Mouse (Mus musculus) cerebellum, postnatal 25 days (tissue): ENCODE data around the gene Psma5.
A peak's percentile ranks its signal among the peaks of the same experiment; 100 is the strongest.
"Not testable (repeated sequence)": the region's sequence is repeated elsewhere in the genome, so short reads cannot be mapped to it uniquely, and the experiment has no call there.

Experiments used
- DNase-seq, 2 experiments: peaks; one replicate each; pipeline ENCODE4 v3.0.0; 2021; ENCODE audit warnings: mixed read lengths in 2 of 2

Gene Psma5

DNA sequence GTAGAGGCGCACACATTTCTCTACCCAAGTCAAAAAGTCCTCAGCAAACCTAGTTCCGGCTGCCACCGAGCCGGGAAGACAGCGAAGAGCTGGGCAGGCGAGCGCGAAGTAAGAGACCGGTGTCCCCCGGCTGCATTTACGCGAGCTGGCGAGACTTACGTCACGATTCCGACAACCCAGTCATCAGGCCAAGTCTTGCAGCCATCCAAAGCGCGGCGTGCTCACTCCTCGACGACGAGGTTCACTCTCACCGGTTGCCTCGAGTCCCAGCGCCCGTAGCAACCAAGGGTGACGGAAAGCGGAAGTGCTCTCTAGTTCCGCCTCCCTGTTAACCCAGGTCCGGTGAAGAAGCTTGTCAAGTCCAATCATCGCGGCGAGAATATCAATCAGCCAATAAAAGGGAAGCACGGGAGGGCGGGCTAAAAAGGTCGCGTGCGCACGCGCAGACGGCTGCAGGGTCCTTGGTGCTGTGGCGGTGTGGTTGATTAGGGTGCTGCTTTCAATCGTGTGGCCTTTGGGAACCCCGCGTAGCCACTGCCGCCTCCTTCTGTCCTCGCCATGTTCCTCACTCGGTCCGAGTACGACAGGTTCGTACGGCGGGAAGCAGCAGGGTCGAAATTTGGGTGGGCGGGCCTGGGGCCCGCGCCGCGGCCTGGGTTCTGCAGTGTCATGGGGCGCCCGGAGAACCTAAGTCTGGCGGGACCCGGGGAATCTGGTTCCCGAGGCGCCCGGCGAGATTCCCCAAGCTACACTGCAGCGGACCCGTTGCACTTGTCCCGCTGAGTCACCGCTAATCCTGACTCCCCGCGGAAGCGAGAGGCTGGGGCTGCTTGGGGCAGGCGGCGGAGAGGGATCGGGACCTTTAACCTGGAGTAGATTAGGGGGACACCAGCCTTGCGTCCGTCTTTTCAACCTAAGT is at the start of gene Psma5:
Gene Psma5 (plus strand): TSS at position 208 of the 919 bp plus-strand sequence.
- peak; percentile 95 to 97 for DNase-seq

DNA sequence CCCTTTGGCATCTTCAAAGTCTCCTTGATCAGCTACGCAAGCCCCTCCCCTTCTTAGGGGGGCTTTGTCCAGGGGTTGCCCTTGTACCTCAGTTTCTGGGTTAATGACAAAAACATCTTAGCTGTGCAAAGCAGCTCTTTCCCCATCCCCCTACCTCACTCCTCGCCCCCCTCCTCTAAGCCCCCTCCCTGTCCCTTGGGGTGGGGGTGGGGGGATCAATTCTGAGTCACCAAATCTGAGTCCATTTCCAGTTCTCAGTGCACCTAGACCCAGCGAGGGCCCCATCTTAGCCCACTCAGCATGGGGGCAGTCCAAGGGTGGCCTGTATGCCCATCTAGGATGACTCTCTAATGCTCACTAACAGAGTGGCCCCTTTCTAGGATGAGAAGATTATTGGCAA is 47.7 kb upstream of the Psma5 start:
- peak; percentile 9 to 33 for DNase-seq

DNA sequence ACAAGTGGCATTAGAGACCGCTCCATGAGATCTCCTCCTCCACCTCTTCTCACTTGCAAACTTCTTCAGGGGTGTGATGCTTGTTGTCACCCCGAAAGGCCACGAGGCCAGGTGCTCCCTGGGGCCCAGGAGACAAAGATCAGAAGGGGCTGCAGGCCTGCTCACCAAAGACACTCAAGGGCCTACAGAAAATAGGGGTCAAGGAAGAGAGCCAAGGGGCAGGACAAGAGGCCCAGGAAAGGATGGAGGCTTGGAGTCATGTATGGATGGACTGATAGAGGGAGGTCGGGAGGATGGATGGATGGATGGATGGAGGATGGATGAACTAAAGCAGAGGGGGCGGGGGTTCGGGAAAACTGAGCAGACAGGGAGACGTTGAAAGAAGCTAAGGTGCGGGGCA is 47.2 kb upstream of the Psma5 start:
- DNase-seq: no peak

DNA sequence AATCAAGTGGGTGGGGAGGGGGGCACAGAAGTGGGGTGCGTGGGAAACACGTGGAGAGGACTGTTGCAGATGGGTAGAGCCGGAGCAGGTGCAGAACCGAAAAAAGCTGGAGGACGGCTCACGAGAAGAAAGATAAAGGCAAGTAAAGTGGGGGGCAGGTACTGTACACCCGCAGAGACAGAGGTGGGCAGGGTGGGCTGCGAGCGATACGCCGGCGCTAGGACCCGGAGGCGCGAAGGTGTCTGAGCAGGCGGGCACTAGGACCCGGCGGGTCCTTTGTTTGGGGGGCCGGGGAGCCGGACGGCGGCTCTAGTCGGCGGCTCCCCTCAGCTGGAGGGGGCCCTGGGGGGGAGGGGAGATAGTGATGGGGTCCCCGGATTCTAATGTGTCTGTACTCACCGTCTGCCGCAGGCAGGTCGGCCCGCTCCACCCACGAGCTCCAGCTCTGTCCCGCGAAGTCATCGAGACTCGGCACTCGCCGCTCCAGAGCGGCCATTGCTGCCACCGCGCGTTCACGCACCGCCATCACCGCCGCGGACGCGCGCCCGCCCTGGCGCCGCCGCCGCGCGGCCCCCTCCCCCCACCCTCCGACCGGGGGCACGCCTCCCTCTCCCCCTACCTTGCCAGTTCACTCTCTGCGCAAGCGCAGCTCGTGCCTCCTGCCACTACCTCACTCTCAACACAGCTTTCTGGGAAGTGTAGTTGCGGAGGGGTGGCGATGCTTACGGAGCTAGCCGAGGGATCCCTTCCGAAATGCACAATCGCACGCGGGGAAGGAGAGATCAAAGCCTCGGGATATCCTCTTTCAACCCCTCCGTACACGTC is 46.6 kb upstream of the Psma5 start:
- DNase-seq: peak; percentile 96

DNA sequence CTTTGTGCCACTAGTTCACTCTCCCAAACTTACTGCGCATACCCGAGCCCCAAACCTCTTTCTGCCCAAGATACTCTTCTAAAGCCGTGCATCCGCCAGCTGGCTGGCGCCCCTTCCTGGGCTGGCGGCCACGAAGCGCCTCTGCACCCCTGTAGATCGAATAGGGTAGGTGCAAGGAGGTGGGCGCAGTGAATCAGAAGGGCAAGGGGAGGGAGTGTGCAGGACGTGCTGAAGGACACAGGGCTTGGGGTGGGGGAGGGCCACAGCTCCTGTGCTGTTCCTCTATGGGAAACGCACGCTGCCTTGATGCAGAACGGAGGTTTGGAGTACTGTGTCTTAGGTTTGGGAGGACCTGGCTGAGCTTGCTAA is 46.0 kb upstream of the Psma5 start, which contains the start of gene Atxn7l2:
Gene Atxn7l2 (minus strand): TSS at position 164 of the 369 bp plus-strand sequence.
- DNase-seq: peak in 1 of 2 experiments; percentile 83

DNA sequence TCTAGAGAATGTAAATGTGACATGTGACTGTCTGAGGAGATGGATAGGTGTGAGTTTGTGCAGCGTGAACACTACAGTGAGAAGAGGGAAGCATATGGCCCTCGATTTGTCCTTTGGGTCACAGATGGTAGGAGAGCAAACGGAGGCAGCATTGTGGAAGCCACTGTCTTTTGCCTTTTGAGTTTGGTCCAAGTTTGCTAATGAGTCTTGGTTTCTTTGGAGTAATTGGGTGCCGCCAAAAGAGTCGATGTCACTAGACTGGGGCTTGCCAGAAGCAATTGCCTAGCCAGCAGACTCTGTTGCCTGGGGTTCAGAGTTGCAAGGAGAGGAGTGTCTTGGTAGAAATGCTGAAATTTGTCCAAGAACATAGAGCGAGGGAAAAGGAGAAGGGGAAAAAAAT is 44.9 kb upstream of the Psma5 start:
- peak; percentile 35 to 54 for DNase-seq

DNA sequence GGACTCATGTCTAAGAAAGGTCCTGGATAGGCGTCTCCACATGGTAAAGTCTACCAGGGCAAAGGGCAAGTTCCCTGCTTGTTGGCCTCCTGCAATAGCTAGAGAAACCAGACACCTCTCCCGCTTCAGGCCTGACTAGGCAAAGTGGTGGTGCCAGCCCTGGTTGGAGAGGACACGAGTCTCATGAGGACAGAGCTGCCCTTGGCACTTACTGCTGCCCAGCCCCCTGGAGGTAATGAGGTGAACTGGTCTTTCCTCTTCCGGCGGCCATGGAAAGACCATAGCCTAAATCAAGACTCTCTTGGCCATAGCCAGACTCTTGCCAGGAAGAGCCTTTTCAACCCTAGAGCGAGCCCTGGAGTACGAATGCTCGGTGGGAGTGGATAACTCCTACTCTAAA is 44.3 kb upstream of the Psma5 start:
- DNase-seq: peak; percentile 23 to 36

DNA sequence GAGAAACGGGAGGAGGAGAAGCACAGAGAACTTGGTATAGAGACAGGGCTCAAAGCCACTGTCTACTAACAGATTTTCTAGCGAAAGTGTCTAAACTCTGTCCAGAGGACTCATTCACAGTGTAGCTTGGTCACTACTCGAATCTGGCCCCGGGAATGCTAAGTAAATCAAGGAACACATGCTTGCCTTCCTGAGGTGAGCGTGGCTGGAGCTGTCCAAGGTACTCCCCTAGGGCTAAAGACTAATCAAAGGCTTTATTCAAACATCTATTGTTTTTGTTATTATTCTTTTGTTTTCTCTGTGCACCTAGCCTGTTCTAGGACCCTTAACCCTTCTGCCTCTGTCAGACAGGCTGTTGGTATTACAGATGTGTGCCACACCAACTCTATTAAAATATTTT is 42.0 kb upstream of the Psma5 start:
- no peak for DNase-seq

DNA sequence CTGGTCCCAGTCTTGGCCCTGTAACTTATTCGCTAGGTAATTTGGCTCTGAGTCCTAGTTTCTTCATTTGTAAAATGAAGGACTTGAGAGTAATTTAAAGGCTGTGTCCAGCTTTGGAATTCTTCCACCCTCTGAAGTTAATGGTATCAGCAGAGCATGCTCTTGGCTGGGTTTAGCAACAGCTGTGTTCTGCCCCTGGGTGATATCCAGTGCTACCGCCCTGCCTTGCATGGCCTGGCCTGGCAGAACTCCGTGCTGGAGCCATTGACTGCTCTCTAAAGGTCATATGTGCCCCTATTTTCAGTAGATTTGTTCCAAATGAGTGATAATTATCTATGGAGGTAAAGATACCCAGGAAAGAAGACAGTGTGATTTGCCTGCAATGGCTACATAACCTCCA is 36.1 kb upstream of the Psma5 start:
- no peak for DNase-seq

DNA sequence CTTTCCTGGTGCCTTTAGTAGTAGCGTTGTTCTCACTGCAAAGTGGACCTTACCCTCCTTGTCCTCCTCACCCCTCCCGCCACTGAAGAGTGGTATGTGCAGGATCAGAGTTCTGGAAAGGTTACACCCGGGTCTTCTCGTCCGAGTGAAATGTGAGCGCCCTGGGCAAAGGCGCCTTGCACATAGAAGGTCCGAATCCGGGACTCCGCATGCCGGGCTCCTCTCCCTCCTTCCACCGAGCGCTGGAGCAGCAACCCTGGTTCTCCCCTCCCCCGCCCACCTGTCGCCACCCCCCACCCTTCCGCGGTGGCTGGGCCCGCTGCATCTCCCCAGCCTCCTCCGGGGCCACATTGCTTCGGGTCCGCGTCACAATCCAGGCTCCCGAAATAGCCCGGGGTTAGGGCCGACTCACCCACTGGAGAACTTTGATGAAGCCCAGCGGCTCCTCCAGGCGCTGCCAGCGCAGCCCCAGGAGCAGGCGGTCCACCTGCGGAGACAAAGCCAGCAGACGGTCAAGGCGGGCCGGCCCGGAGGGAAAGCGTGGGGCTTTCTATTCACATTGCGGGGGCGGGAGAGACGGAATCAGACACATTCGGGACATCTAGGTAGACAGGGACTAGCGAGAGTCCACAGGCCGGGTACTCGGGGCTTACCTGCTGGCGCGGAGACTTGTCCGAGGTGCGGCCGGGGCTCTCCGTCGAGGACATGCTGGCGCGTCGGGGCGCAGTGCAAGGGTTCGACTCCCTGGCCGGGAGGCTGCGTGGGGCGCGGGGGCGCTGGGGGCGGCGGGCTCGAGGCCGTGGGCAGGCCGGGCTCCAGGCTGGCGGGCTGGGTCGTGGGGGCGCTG is 30.8 kb upstream of the Psma5 start:
- no peak for DNase-seq

DNA sequence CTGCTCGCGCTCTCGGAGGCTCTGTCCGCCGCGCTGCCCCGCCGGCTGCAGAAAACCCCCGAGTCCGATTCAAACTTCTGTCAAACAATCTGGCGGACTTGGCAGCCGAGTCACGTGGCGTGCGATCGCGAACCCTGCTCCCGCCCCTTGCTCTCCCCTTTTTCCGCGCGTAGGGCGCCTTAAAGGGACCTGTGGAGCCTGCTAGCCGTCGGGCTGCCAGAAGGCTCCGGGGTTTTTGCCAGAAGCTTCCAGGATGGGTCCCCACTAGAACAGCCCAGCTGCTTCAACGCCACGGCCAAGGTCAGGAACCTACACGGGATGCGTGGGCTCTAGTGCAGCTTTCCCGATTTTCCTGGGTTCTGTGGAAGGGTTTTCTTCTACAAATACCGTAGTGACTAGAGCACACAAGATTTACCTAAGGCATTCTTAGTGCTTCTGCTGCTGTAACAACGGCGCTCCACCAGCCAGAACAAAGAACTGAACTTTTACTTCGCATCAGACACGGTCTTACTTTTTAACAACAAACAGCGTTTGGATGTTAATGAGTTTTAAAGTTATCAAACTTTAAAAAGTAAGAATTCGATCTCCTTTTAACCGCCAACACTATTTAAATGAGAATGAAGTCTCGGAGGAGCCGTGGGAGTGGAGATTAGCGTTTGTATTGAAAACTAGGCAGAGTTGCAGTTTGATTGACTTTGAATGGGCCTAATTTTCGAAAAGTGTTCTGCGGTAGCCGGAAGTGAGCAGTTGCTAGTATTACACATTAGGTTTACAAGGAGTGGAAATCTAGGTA is 30.0 kb upstream of the Psma5 start, which contains the start of gene Sypl2:
Gene Sypl2 (minus strand): TSS at position 91 of the 793 bp plus-strand sequence.
- peak in 1 of 2 experiments; percentile 28 for DNase-seq

DNA sequence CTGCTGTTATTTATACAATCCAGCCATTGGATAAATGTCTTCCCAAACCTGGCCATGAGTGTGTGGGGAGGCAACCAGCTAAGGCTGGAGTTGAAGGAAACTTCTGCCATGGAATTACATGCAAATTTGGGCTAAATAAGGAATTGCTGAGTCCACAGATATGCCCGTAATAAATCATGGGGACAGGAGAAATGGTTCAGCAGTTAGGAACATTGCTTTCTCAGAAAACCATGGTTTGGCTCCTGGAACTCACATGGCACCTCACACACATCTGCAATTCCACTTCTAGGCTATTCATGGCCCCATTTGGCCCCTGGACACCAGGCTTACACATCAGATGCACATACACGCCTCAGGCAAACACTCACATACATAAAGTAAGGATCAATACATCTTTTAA is 29.2 kb upstream of the Psma5 start:
- DNase-seq: no peak

DNA sequence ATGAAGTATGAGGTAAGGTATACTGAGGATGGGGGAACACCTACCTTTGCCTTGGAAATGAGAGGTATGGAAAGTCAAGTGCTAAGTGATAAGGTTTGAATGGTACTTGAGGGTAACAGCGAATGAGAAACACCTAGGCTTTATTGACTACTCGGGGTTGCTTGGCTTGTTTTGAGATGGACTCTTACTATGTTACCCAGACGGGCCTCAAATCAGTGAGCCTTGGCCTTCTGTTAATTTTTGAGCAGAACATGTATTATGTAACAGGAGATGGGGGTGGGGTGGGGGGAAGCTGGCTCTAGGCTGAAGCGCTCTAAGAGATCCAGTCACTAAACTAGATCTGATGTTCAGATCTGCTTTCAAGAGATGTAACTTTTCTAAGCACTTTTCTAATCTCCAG is 25.1 kb upstream of the Psma5 start:
- no peak for DNase-seq

DNA sequence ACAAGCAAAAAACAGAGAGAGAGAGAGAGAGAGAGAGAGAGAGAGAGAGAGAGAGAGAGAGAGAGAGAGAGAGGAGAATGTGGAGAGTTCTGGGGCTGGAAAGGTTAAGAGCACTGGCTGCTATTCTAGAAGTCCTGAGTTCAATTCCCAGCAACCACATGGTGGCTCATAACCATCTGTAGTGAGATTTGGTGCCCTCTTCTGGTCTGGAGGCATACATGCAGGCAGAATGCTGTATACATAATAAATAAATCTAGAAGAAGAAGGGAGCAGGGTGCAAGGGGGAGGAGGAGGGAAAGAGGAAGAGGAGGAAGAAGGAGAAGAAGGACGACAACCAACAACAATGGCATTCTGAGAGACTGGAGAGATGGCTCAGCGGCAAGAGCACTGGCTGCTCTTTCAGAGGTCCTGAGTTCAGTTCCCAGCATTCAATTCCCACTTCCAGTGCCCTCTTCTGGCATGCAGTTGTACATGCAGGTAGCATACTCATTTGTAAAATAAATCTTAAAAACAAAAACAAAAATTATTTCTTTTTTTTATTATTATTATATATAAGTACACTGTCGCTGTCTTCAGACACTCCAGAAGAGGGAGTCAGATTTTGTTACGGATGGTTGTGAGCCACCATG is 19.1 kb upstream of the Psma5 start:
- not testable (repeated sequence) for DNase-seq

DNA sequence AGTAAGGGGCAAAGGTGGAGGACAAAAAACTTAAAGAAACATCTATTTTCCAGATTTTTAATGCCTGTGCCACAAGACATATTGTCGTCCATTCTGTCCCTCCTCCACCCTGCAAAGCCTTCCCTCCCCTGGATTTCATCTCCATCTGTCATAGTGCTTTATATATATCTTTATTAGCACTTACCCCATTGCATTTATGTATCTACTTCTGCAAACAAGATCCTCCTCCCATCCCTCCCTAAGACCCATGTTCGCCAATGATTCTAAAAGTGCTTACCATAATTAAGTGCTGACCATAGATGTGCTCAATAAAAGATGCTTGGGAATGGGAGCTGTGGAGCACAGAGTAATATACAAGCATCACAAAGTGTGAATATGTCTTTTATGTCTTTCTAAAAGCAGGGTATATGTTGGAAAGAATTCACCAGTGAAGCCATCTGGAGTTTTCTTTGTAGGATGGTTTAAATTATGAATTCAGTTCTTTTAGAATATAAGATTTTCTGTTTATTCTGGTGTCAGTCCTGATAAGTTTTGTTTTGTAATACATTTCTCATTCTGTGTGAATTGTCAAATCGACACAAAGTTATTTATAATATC is 15.4 kb upstream of the Psma5 start:
- no peak for DNase-seq

DNA sequence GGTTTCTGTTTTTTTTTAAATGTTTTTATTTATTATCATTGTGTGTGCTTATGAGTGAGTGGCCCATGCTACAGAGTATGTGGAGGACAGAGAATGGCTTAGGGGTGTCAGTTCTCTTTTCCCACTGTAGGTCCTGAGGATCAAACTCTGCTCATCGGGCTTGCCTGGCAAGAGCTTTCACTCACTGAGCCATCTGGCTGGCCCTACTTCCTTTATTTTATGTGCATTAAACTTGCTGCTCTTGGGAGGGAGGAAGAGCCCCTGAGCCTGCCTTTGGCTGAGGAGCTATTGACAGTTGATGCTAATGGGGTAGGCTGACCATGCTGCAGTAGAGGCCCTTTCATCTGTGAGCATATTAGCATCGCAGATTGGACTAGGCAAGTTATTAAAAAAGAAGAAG is 9.9 kb upstream of the Psma5 start:
- no peak for DNase-seq

DNA sequence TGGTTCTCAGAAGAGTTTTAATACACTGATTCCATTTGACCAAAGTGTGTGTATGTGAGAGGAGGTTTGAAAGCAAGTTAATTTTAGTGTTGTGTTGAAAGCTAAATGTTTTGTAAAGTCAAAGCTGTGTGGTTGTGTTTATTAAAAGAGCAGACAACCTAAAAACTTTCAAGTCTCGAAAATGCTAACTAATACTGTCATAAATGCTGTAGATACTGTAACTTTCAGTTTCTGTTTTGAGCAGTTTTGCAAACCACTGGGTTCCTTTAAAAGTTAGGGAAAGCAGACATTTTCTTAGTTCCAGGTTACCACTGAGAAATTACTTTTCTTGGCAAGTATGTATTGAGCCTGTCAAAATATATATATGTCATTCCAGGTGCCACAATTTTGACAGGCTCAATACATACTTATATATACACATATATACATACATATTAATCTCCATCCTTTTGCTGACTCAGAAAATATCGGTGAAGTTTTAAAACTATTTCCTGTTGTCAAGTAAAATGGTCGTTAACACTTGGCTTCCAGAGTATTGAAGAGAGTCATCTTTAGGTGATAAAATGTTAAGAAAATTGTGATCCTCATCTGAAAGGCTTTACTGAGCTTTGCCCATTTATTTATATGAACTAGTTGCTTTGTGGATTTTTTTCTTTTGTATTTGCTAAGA is 1.2 kb downstream of the Psma5 start:
- DNase-seq: no peak

DNA sequence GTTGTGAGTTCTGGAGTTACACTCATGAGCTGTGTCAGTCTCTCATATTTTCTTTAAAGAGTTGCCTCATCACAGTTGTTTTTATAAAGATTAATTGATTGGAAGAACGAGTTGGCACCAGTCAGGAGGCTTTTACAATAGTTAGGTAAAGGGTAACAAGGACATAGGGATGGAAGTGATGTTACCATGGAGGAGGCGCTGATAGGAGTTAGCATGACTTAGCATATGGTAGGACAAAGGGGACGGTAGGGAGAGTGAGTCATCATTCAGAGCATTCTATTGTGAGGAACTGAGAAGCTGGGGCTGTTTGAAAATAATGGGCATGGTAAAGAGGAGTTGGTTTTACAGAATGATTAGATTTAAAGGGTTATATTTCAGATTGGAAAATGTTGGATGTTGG is 2.6 kb downstream of the Psma5 start:
- no peak for DNase-seq

DNA sequence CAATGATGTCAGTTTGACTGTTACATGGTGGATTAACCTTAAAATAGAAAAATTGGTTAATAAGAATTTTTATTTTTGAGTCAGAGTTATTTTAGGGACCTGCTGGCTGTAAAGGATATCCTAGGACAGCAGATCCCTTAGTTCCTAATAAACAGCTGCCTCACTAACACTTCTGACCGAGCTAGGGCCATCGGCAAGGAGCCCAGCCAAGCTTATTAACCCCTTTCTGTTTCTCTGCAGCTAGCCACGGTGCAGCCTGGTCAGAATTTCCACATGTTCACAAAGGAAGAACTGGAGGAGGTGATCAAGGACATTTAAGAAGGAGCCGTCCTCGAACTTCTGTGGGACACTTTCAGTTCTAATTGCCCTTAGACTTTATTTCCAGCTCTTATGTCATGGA is 22.8 kb downstream of the Psma5 start:
- not testable (repeated sequence) for DNase-seq
